Mouse (Mus musculus): ENCODE measurements at regions not wholly inside any gene's neighbourhood (a gene's known extent, or its start where the extent isn't known, plus 50 kb on each side); places are given as distances from the start of the nearest gene placed in this dataset.

- DNase-seq (ENCODE audit: low spot score in 2 of 2), result no peak
These were observed 79.6 kb upstream of the Ptprk start for GRCm38 (mm10) chr10:27995035-27995399.

- no peak for DNase-seq (ENCODE audit: low spot score in 2 of 2)
These were observed 63.9 kb upstream of the Ptprk start for GRCm38 (mm10) chr10:28010756-28011155.

- DNase-seq (ENCODE audit: low spot score in 2 of 2), result no peak
These were observed 62.5 kb upstream of the Ptprk start for GRCm38 (mm10) chr10:28012135-28012534.

- DNase-seq (ENCODE audit: low spot score in 2 of 2), result no peak
These were observed 61.2 kb upstream of the Ptprk start for GRCm38 (mm10) chr10:28013401-28013800.

GRCm38 (mm10) chr10:28014306-28014825, 60.3 kb upstream of the Ptprk start:
- DNase-seq (ENCODE audit: low spot score in 2 of 2), result no peak
